Mouse (Mus musculus) heart, adult 2 months (tissue): ENCODE results near the gene Snap29.

Experiments
- CTCF ChIP-seq: fragments of 200-600 bp; IDR thresholded peaks from 2 replicates; pipeline ENCODE4 v1.8.1; 2022; ENCODE audit warnings: antibody characterized with exemption, mild to moderate bottlenecking, moderate library complexity
- POLR2A ChIP-seq: fragments of 200-500 bp; IDR thresholded peaks from 2 replicates; pipeline ENCODE4 v1.6.1; 2011; ENCODE audit warnings: mild to moderate bottlenecking, low read depth, low read length, control low read depth; ENCODE audit not compliant: insufficient read depth

DNA sequence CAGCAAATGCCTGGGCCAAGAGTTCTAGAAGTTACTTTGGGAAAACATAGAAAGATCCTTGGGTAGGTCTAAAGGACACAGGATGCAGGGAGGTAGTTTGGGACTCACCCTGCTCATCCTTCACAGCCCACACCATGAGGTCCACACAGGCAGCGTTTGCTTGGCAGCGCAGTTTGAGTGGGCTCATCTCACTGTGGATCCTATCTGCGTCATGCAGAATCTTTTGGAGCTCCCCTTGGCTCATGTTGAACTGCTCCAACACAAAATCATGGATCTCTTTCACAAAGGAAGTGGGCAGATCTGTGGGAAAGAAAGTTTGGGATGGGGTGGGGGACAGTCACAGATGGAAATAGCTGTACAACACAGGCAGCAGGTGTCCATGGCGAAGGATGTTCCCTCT is 47.0 kb upstream of the Snap29 start:
- no peak for TF ChIP-seq POLR2A
- TF ChIP-seq CTCF = no peak
